Mouse (Mus musculus) lung, postnatal 0 days (tissue): ENCODE results near the gene Kidins220. TPM values are rescaled to one million over a fixed set of nuclear protein-coding genes. Genes with fewer than 3 reads are reported as not detected.

Experiments
- ATAC-seq: fragments of 200-750 bp; cut with Nextera tagmentation; 2 replicates; pipeline ENCODE4 v1.8.0; 2017; ENCODE audit warnings: moderate library complexity
- DNase-seq: peaks from one replicate; pipeline ENCODE4 v3.0.0-alpha.2; 2016; ENCODE audit warnings: low spot score
- H3K27ac ChIP-seq: fragments of 300-500 bp; sonication (generic); 2 replicates; pipeline ENCODE4 v1.5.1; 2014; ENCODE audit warnings: antibody characterized with exemption, mild to moderate bottlenecking, low read length, mixed read lengths
- H3K27me3 ChIP-seq: fragments of 300-500 bp; sonication (generic); replicated peaks from 2 replicates; pipeline ENCODE4 v1.6.1; 2014; ENCODE audit warnings: low read length, mixed read lengths; ENCODE audit not compliant: insufficient read depth
- H3K36me3 ChIP-seq: fragments of 300-500 bp; sonication (generic); 2 replicates; pipeline ENCODE4 v1.6.1; 2014; ENCODE audit warnings: low read length, mixed read lengths; ENCODE audit not compliant: insufficient read depth
- H3K4me1 ChIP-seq: fragments of 300-500 bp; sonication (generic); 2 replicates; pipeline ENCODE4 v1.6.1; 2014; ENCODE audit warnings: antibody characterized with exemption, low read depth, low read length, mixed read lengths; ENCODE audit not compliant: insufficient read depth
- H3K4me2 ChIP-seq: fragments of 300-500 bp; sonication (generic); replicated peaks from 2 replicates; pipeline ENCODE4 v1.6.1; 2014; ENCODE audit warnings: low read depth, mild to moderate bottlenecking, low read length, moderate library complexity, mixed read lengths
- H3K4me3 ChIP-seq: fragments of 300-500 bp; sonication (generic); 2 replicates; pipeline ENCODE4 v1.5.1; 2014; ENCODE audit warnings: low read depth, low read length
- H3K9ac ChIP-seq: fragments of 300-500 bp; sonication (generic); replicated peaks from 2 replicates; pipeline ENCODE4 v1.6.1; 2014; ENCODE audit warnings: low read depth, mild to moderate bottlenecking
- H3K9me3 ChIP-seq: fragments of 300-500 bp; sonication (generic); 2 replicates; pipeline ENCODE4 v1.6.1; 2016; ENCODE audit warnings: low read length, mixed read lengths
- CTCF ChIP-seq: IDR thresholded peaks from 2 replicates; pipeline ENCODE4 v1.5.1; 2016; ENCODE audit warnings: antibody characterized with exemption, mild to moderate bottlenecking
- EP300 ChIP-seq: IDR thresholded peaks from 2 replicates; pipeline ENCODE4 v1.6.1; 2016; ENCODE audit warnings: antibody characterized with exemption, mild to moderate bottlenecking, control low read depth
- WGBS: fragments of 180-500 bp; shearing (Covaris S2); extraction: QIAGEN DNeasy Blood & Tissue Kit; methylation state at CpG from one replicate; pipeline ENCODE4 v1.1.7; 2014; 5-methylcytosine and 5-hydroxymethylcytosine counted together
- polyA plus RNA-seq: library from polyadenylated mRNA; unstranded; fragments of >200 nt; fragmentation: Nextera tagmentation; extraction: Ambion mirVana; gene quantifications from 2 replicates; pipeline ENCODE4 v1.2.1, GENCODE M21; 2015

The Kidins220 gene
- polyA plus RNA-seq, 1 experiment from 2014 or later = 14.0 TPM

DNA sequence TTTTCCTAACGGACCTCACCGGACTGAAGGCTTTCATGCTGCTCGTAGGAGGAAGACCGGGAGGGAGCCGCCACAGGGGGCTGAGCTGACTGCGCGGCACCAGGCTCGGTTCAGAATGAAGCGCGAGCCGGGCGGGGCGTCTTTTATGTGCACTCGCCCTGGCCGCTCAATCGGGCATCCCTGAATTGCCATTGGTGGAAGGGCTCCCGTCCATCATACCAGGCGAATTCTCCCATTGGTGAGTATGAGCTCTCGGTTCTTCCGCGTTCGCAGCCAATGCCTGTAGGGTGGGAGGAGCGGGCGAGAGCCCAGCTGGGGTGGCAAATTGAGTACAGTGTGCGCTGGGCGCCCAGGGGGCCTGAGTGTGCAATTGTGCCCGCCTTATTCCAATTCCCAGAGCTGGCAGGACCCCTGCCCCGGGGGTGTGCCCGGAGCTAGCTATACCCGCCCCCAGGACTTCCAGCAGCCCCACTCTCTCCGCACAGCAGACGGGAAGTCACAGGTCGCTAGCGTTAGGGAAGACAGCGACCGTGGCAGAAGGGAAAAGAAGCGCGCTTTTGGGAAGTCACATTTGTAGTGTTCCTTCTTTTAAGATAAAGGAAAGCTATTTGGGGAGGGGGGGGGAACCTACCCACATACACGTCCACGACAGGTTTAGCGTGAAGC lies 121.4 kb downstream of the Kidins220 start:
- peak; percentile 99 for DNase-seq
- no peak for TF ChIP-seq EP300
- peak; percentile 32 for TF ChIP-seq CTCF

GRCm38 (mm10) chr12:25096640-25097051 lies 121.9 kb downstream of the Kidins220 start:
- Histone ChIP-seq H3K4me2 (peak overlapping the region; percentile 92), H3K9me3 (no peaks in the 10 kb centered on the region), H3K27me3 (no peaks in the 10 kb centered on the region), H3K9ac (peak overlapping the region; percentile 66), H3K27ac (peak overlapping the region; percentile 94), H3K4me1 (peaks cover 28% of the 10 kb centered on the region; the same call in 1 of the 2 replicates), H3K36me3 (no peaks in the 10 kb centered on the region), H3K4me3 (peak overlapping the region; percentile 49)
- no peak for TF ChIP-seq CTCF
- TF ChIP-seq EP300 = no peak
- DNase-seq (peak; percentile 25), ATAC-seq (no peak)
- 6% methylated on average over 15 of the region's 15 CpGs for WGBS

More for the DNA sequence above, 121.4 kb downstream of the Kidins220 start:
- Histone ChIP-seq H3K27ac (peak overlapping the region; percentile 94), H3K4me1 (peaks cover 28% of the 10 kb centered on the region; the same call in 1 of the 2 replicates), H3K9me3 (no peaks in the 10 kb centered on the region), H3K9ac (peak overlapping the region; percentile 66), H3K27me3 (no peaks in the 10 kb centered on the region), H3K36me3 (no peaks in the 10 kb centered on the region), H3K4me3 (peak overlapping the region; percentile 49), H3K4me2 (peak overlapping the region; percentile 92)
- peak; percentile 83 for ATAC-seq
- whole genome bisulfite sequencing = under 1% methylated on average over 41 of the region's 41 CpGs

DNA sequence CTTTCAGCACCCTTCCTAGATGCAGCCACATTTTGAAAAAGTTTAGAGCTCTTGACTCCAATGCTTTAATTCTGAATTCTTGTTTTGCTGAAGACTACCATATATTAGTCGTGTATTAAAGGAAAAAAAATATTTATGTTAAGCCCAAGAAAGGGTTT lies 122.2 kb downstream of the Kidins220 start, which contains the start of gene Id2:
TSS of gene Id2 (minus strand) at position 89 of the 158 bp plus-strand sequence.
- peaks cover 28% of the 10 kb centered on the region; the same call in 1 of the 2 replicates for H3K4me1 ChIP-seq
- no peaks in the 10 kb centered on the region for H3K36me3 ChIP-seq

DNA sequence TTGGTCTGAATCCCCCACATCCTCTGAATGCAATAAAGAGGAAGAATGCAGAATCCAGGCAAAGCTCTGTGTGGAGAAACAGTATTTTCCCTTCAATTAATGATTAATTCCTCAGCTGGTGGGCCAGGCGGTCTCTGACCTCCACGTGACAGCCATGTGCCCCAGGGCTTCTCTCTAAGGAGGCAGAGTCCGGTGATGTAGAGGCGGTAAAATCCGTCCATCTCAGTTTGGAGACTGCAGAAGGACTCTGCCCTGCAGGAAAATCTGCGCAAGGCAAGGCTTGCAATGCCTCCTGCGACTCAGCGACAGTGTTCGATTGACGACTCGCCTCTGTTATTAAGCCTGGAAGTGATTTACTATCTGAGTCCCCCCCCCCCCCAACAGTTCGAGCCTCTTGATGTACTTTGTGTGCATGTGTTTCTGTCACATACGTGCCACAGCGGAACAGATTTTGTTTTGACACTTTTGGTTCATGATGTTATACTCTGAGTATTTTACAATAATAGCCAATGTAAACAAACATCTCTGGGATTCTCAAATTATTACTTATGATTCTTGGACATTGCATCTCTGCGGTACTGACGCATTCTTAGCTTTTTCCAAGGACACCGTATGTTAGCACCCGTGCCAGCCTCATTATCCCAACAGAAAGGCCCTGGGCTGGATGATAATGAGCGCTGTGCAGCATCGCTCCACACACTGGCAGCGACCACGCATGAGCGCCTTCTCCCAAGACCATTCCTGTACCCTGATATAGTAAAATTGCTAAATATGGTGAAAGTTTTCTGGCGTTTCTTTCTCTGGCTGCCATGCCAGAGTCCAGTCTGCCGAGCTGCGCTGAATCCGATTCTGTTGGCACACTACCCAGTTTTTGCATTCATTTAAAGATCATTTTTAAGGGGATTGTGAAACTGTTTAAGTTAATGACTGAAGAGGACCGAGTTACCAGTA lies 122.8 kb downstream of the Kidins220 start:
- Histone ChIP-seq H3K36me3 (no peaks in the 10 kb centered on the region), H3K9ac (no peak overlapping the region; the same call in 1 of the 2 replicates), H3K4me1 (peaks cover 27% of the 10 kb centered on the region; the same call in 1 of the 2 replicates), H3K4me3 (peak overlapping the region; percentile 63; the same call in 1 of the 2 replicates), H3K27ac (peak overlapping the region; percentile 96), H3K4me2 (peak overlapping the region; percentile 92), H3K9me3 (no peaks in the 10 kb centered on the region), H3K27me3 (no peaks in the 10 kb centered on the region)
- DNase-seq (peak; percentile 83), ATAC-seq (no peak)
- TF ChIP-seq EP300 (no peak; the same call in 1 of the 2 replicates), CTCF (no peak)
- 14% methylated on average over 28 of the region's 28 CpGs for WGBS

More for the DNA sequence above, 122.2 kb downstream of the Kidins220 start, which contains the start of gene Id2:
- Histone ChIP-seq H3K4me2 (peak within 1 kb of the TSS; percentile 92), H3K4me3 (peak within 1 kb of the TSS; percentile 63), H3K27me3 (no peaks in the 10 kb centered on the region), H3K27ac (peak within 1 kb of the TSS; percentile 96), H3K9ac (peak within 1 kb of the TSS; percentile 66), H3K9me3 (no peaks in the 10 kb centered on the region)
- TF ChIP-seq CTCF (no peak), EP300 (no peak)
- ATAC-seq (no peak), DNase-seq (no peak)
- WGBS = 5% methylated on average over 1 of the region's 1 CpGs

- DNase-seq = peak; percentile 57
- ATAC-seq = peak; percentile 2; the same call in 1 of the 2 replicates
- under 1% methylated on average over 8 of the region's 10 CpGs for WGBS
Observed at GRCm38 (mm10) chr12:25098161-25098550, 123.4 kb downstream of the Kidins220 start.

More at GRCm38 (mm10) chr12:25098161-25098550, 123.4 kb downstream of the Kidins220 start:
- TF ChIP-seq EP300 (no peak), CTCF (no peak)
- H3K36me3 ChIP-seq = no peaks in the 10 kb centered on the region
- no peaks in the 10 kb centered on the region for H3K9me3 ChIP-seq
- peak overlapping the region; percentile 92 for H3K4me2 ChIP-seq
- peaks cover 21% of the 10 kb centered on the region; the same call in 1 of the 2 replicates for H3K4me1 ChIP-seq
- no peaks in the 10 kb centered on the region for H3K27me3 ChIP-seq
- H3K4me3 ChIP-seq = peak overlapping the region; percentile 63
- peak overlapping the region; percentile 48; the same call in 1 of the 2 replicates for H3K9ac ChIP-seq
- peak overlapping the region; percentile 96 for H3K27ac ChIP-seq
